Mouse (Mus musculus) stomach, embryonic 14.5 days (tissue): Measurements from ENCODE around the gene Ube2cbp. TPM values are rescaled to one million over a fixed set of nuclear protein-coding genes. Genes with fewer than 3 reads are reported as not detected.

ENCODE experiments used
- ATAC-seq: fragments of 200-750 bp; cut with Nextera tagmentation; 2 replicates; pipeline ENCODE4 v1.8.0; 2017; ENCODE audit warnings: low read depth, moderate TSS enrichment; ENCODE audit not compliant: insufficient number of reproducible peaks, insufficient read depth, low FRiP score
- H3K27ac ChIP-seq: fragments of 300-500 bp; sonication (generic); 2 replicates; pipeline ENCODE4 v1.5.1; 2014; ENCODE audit warnings: mild to moderate bottlenecking, low read length, moderate library complexity, mixed read lengths
- H3K27me3 ChIP-seq: fragments of 300-500 bp; sonication (generic); 2 replicates; pipeline ENCODE4 v1.6.1; 2014; ENCODE audit warnings: low read length, control low read depth, mixed read lengths; ENCODE audit not compliant: control insufficient read depth, insufficient read depth
- H3K36me3 ChIP-seq: fragments of 300-500 bp; sonication (generic); 2 replicates; pipeline ENCODE4 v1.6.1; 2014; ENCODE audit warnings: mild to moderate bottlenecking, control low read depth, low read length, moderate library complexity, mixed read lengths; ENCODE audit not compliant: control insufficient read depth, insufficient read depth
- H3K4me1 ChIP-seq: fragments of 300-500 bp; sonication (generic); 2 replicates; pipeline ENCODE4 v1.6.1; 2014; ENCODE audit warnings: low read length, control low read depth, mixed read lengths; ENCODE audit not compliant: control insufficient read depth, insufficient read depth
- H3K4me2 ChIP-seq: fragments of 300-500 bp; sonication (generic); replicated peaks from 2 replicates; pipeline ENCODE4 v1.6.1; 2014; ENCODE audit warnings: low read depth, low read length, control low read depth
- H3K4me3 ChIP-seq: fragments of 300-500 bp; sonication (generic); 2 replicates; pipeline ENCODE4 v1.5.1; 2014; ENCODE audit warnings: low read depth, low read length, control low read depth
- H3K9ac ChIP-seq: fragments of 300-500 bp; sonication (generic); replicated peaks from 2 replicates; pipeline ENCODE4 v1.6.1; 2014; ENCODE audit warnings: low read depth, mild to moderate bottlenecking, control low read depth, low read length, moderate library complexity, mixed read lengths
- H3K9me3 ChIP-seq: fragments of 300-500 bp; sonication (generic); 2 replicates; pipeline ENCODE4 v1.6.1; 2016; ENCODE audit warnings: low read depth, low read length, control low read depth; ENCODE audit not compliant: control insufficient read depth
- WGBS: fragments of 180-500 bp; shearing (Covaris S2); extraction: QIAGEN DNeasy Blood & Tissue Kit; methylation state at CpG from one replicate; pipeline ENCODE4 v1.1.7; 2014; 5-methylcytosine and 5-hydroxymethylcytosine counted together
- polyA plus RNA-seq: library from polyadenylated mRNA; unstranded; fragments of >200 nt; fragmentation: Nextera tagmentation; extraction: Ambion mirVana; gene quantifications from 2 replicates; pipeline ENCODE4 v1.2.1, GENCODE M21; 2014

Ube2cbp gene
- 5.1 and 5.5 TPM in 2 replicates for polyA plus RNA-seq

DNA sequence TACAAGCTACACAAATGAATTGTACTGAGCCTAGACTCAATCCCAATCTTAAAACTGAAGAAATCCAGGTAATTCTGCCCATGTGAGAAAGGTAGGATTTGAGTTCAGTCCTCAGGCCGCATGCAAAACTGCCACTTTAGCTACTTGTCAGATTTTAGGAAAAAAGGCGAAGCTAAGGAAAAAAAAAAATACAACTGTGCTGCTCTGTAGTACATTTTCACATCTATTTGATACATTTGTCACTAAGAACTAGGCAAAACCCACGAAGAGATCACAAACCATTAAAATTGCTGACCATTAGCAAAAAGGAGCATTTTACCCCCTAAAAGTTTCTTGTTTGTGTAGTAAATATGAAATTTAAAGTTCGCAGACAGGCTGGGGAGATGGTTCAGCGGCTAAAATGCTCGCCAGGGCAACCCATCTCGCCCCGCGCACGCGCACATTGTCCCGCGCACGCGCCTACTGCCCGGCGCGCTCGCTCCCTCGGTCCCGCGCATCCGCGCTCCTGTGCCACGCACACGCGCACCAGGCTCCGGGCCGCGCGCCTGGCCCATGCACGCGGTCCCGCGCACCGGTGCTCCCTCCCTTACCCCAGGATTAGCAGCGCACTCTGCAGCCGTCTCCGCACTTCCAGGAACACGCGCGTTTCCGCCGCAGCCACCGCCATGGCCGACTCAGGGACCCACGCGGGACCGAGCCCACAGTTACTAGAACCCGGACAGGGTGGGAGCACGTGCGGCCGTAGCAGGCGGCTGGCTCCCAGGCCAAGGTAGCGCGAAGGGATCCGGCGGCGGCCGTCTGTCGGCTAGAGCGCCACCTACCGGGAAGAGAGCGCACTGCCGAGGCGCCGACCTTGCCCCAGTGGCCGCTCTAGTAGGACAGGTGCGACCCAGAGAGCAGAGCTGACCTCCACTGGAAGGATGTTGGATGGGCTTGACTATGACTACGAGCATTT, at the start of gene Ube2cbp:
Ube2cbp (minus strand) TSS at position 800 of the 955 bp plus-strand sequence.
- ATAC-seq = peak; percentile 75
- Histone ChIP-seq H3K36me3 (no peaks in the 10 kb centered on the region), H3K27ac (peak within 1 kb of the TSS; percentile 59; the same call in 1 of the 2 replicates), H3K4me3 (peak within 1 kb of the TSS; percentile 63), H3K4me1 (0 out of 2 replicates have a peak, but pooled peaks cover 6% of the 10 kb centered on the region), H3K9me3 (no peaks in the 10 kb centered on the region), H3K9ac (peak within 1 kb of the TSS; percentile 69), H3K4me2 (peak within 1 kb of the TSS; percentile 45), H3K27me3 (no peaks in the 10 kb centered on the region)
- WGBS = 2% methylated on average over 70 of the region's 70 CpGs

DNA sequence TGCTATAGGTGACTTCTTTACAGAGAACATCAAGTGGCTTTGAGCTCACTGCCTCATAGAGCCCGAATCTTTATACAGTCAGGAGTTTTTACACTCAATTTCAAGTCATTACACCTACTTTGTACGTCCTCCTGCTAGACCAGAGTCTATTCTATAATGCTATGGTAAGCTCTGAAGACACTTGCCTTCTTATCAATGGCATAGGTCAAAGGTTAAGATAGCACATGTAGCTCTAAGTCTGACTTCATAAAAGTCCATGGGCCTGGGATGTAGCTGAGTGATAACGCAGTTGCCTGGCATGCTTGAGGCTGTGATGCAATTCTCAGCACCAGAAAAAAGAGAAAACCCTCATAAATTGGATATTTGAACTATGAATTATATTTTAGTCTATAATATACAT, 49.6 kb upstream of the Ube2cbp start:
- Histone ChIP-seq H3K36me3 (peaks cover 13% of the 10 kb centered on the region), H3K4me2 (no peak overlapping the region), H3K4me1 (no peaks in the 10 kb centered on the region), H3K27ac (no peak overlapping the region), H3K9ac (no peak overlapping the region), H3K9me3 (no peaks in the 10 kb centered on the region), H3K27me3 (no peaks in the 10 kb centered on the region), H3K4me3 (no peak overlapping the region)
- WGBS = 83% methylated on average over 3 of the region's 3 CpGs
- ATAC-seq = no peak

- 85% methylated on average over 5 of the region's 5 CpGs for WGBS
- H3K9ac ChIP-seq = no peak overlapping the region
- no peak overlapping the region for H3K27ac ChIP-seq
- no peaks in the 10 kb centered on the region for H3K4me1 ChIP-seq
- H3K4me2 ChIP-seq = no peak overlapping the region
- H3K9me3 ChIP-seq = no peaks in the 10 kb centered on the region
- ATAC-seq = no peak
- H3K36me3 ChIP-seq = peaks cover 13% of the 10 kb centered on the region
- no peak overlapping the region for H3K4me3 ChIP-seq
- no peaks in the 10 kb centered on the region for H3K27me3 ChIP-seq
Measured at GRCm38 (mm10) chr9:86513733-86514132, 49.0 kb upstream of the Ube2cbp start.

DNA sequence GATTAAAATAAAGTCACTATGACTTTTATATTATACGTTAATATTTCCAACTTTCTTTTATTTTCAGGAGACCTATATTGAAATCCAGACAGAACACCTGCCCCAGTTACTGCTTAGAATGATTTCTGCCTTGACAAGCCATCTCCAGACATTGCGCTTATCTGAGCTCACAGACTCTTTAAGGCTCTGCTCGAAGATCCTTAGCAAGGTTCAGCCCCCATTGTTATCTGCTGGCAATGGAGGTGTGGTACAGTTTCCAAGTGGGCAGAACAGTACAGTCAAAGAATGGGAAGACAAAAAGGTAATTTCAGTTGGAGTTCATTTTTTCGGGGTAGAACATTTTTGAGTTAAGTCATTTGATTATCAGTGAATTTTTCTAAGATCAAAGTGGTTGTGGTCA, 42.7 kb upstream of the Ube2cbp start:
- no peak for ATAC-seq
- WGBS = 79% methylated on average over 4 of the region's 4 CpGs
- Histone ChIP-seq H3K9me3 (no peaks in the 10 kb centered on the region), H3K9ac (no peak overlapping the region), H3K4me3 (no peak overlapping the region), H3K36me3 (peaks cover 5% of the 10 kb centered on the region; the same call in 1 of the 2 replicates), H3K27me3 (no peaks in the 10 kb centered on the region), H3K27ac (no peak overlapping the region), H3K4me2 (no peak overlapping the region), H3K4me1 (no peaks in the 10 kb centered on the region)

DNA sequence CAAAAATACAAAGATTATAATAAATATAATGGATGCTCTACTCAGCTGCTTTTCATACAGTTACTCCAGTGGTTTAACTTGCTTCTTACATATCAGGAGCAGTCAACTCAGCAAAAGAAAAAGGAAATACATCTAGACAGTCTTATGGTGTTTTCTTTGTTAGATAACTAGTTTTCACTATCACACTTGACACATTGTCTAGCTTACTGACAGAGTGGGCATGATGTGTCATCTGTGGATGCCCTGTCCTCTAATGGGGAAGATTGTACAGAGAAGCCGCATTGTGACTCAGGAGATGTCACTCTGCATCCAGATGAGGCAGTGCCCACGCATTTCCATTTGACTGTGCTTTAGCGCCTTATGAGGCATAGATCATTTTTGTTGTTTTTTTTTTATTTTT, 34.3 kb upstream of the Ube2cbp start:
- no peak overlapping the region for H3K27ac ChIP-seq
- ATAC-seq = no peak
- no peak overlapping the region for H3K9ac ChIP-seq
- no peaks in the 10 kb centered on the region for H3K9me3 ChIP-seq
- WGBS = 95% methylated on average over 3 of the region's 3 CpGs
- H3K4me1 ChIP-seq = no peaks in the 10 kb centered on the region
- no peak overlapping the region for H3K4me2 ChIP-seq
- H3K27me3 ChIP-seq = no peaks in the 10 kb centered on the region
- H3K4me3 ChIP-seq = no peak overlapping the region
- peaks cover 13% of the 10 kb centered on the region for H3K36me3 ChIP-seq

DNA sequence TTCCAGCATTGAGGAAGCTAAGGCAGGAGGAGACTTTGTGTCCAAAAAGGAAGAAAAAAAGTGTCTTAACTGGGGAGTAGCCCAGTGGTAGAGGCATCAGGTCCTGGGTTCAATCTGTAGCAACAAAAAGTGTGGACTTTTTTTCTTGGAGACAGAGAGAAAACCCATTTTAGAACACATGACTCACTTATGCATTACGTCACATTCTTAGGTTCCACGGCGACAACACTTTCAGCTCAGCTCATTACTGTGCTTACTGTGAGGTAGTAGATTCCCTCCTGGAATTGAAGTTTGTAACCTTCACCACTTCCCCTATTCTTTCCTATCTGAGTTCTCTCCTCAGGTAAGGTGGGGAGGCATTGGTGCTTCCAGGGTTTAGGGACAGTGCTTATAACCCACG, 31.5 kb upstream of the Ube2cbp start:
- WGBS = 92% methylated on average over 4 of the region's 4 CpGs
- Histone ChIP-seq H3K4me2 (no peak overlapping the region), H3K9me3 (no peaks in the 10 kb centered on the region), H3K9ac (no peak overlapping the region), H3K27ac (no peak overlapping the region), H3K4me3 (no peak overlapping the region), H3K4me1 (no peaks in the 10 kb centered on the region), H3K27me3 (no peaks in the 10 kb centered on the region), H3K36me3 (peaks cover 10% of the 10 kb centered on the region)
- no peak for ATAC-seq

- 94% methylated on average over 2 of the region's 2 CpGs for WGBS
Measured at GRCm38 (mm10) chr9:86491740-86492139, 27.0 kb upstream of the Ube2cbp start.

GRCm38 (mm10) chr9:86482236-86482635, 17.5 kb upstream of the Ube2cbp start:
- Histone ChIP-seq H3K27ac (no peak overlapping the region), H3K27me3 (no peaks in the 10 kb centered on the region), H3K9ac (no peak overlapping the region), H3K4me3 (no peak overlapping the region), H3K36me3 (no peaks in the 10 kb centered on the region), H3K4me1 (no peaks in the 10 kb centered on the region), H3K9me3 (no peaks in the 10 kb centered on the region), H3K4me2 (no peak overlapping the region)
- 91% methylated on average over 1 of the region's 1 CpGs for WGBS
- ATAC-seq = no peak

More at GRCm38 (mm10) chr9:86491740-86492139, 27.0 kb upstream of the Ube2cbp start:
- H3K4me3 ChIP-seq = no peak overlapping the region
- H3K27me3 ChIP-seq = no peaks in the 10 kb centered on the region
- no peak for ATAC-seq
- H3K27ac ChIP-seq = no peak overlapping the region
- peaks cover 7% of the 10 kb centered on the region; the same call in 1 of the 2 replicates for H3K36me3 ChIP-seq
- H3K9me3 ChIP-seq = no peaks in the 10 kb centered on the region
- H3K4me1 ChIP-seq = no peaks in the 10 kb centered on the region
- H3K4me2 ChIP-seq = no peak overlapping the region
- H3K9ac ChIP-seq = no peak overlapping the region
